Mouse (Mus musculus): ENCODE data around the gene Gkn2. TPM values are rescaled to one million over a fixed set of nuclear protein-coding genes. Genes with fewer than 3 reads are reported as not detected.

The Gkn2 gene
- total RNA-seq (2021): not detected in 2 replicates
- long read RNA-seq: 0 reads

- DNase-seq: no peak
These were observed at the start of gene Gkn2 for GRCm38 (mm10) chr6:87373057-87373456. Gene Gkn2, plus strand, starts transcription at chr6:87373357.

GRCm38 (mm10) chr6:87323381-87323780 is 49.8 kb upstream of the Gkn2 start:
- DNase-seq: peak; percentile 20

GRCm38 (mm10) chr6:87326932-87327331 is 46.2 kb upstream of the Gkn2 start:
- DNase-seq: no peak

GRCm38 (mm10) chr6:87328265-87329173 is 44.6 kb upstream of the Gkn2 start:
- DNase-seq: no peak

- DNase-seq: no peak
These were observed 40.8 kb upstream of the Gkn2 start for GRCm38 (mm10) chr6:87332380-87332779.

- no peak for DNase-seq
These were observed 38.6 kb upstream of the Gkn2 start for GRCm38 (mm10) chr6:87334361-87335090.

GRCm38 (mm10) chr6:87335091-87335934 is 37.8 kb upstream of the Gkn2 start, which contains the start of gene Antxr1:
Gene Antxr1, minus strand, starts transcription at chr6:87335821.
- peak; percentile 53 for DNase-seq

- no peak for DNase-seq
These were observed 37.2 kb upstream of the Gkn2 start for GRCm38 (mm10) chr6:87335935-87336295.

- no peak for DNase-seq
These were observed 22.3 kb upstream of the Gkn2 start, which contains the start of gene Gkn1 for GRCm38 (mm10) chr6:87350829-87351228. Gene Gkn1, minus strand, starts transcription at chr6:87350942.

GRCm38 (mm10) chr6:87354441-87354840 is 18.7 kb upstream of the Gkn2 start:
- DNase-seq: no peak

GRCm38 (mm10) chr6:87369223-87369622 is 3.9 kb upstream of the Gkn2 start:
- DNase-seq: no peak

GRCm38 (mm10) chr6:87383926-87384691 is 11.0 kb downstream of the Gkn2 start:
- DNase-seq: no peak

- DNase-seq: no peak
These were observed 11.6 kb downstream of the Gkn2 start for GRCm38 (mm10) chr6:87384761-87385160.

GRCm38 (mm10) chr6:87386203-87386602 is 13.0 kb downstream of the Gkn2 start:
- peak; percentile 57 for DNase-seq

- no peak for DNase-seq
These were observed 13.5 kb downstream of the Gkn2 start for GRCm38 (mm10) chr6:87386681-87387080.

- no peak for DNase-seq
These were observed 15.7 kb downstream of the Gkn2 start, which contains the start of gene Gkn3 for GRCm38 (mm10) chr6:87388877-87389276. Gene Gkn3, minus strand, starts transcription at chr6:87388935.

- DNase-seq: no peak
These were observed 16.4 kb downstream of the Gkn2 start for GRCm38 (mm10) chr6:87389455-87389989.

GRCm38 (mm10) chr6:87393466-87394205 is 20.5 kb downstream of the Gkn2 start:
- no peak for DNase-seq

- DNase-seq: no peak
These were observed 21.6 kb downstream of the Gkn2 start for GRCm38 (mm10) chr6:87394783-87395182.

GRCm38 (mm10) chr6:87399137-87399536 is 26.0 kb downstream of the Gkn2 start:
- DNase-seq: peak; percentile 80

All from adrenal gland, postnatal 25 days (tissue).